Mouse (Mus musculus) megakaryocyte, embryonic 14.5 days (primary cell): ENCODE measurements at regions not wholly inside any gene's neighbourhood (a gene's known extent, or its start where the extent isn't known, plus 50 kb on each side); places are given as distances from the start of the nearest gene placed in this dataset.
"Not testable (repeated sequence)": the region's sequence is repeated elsewhere in the genome, so short reads cannot be mapped to it uniquely, and the experiment has no call there.

Experiments
- H3K27me3 ChIP-seq: replicated peaks from 2 replicates; pipeline ENCODE3; 2012; ENCODE audit warnings: inconsistent platforms
- H3K36me3 ChIP-seq: replicated peaks from 2 replicates; pipeline ENCODE3; 2012; ENCODE audit warnings: low read length, inconsistent platforms, mixed read lengths
- H3K4me1 ChIP-seq: 2 replicates; pipeline ENCODE4 v1.6.1; 2012; ENCODE audit warnings: inconsistent platforms
- H3K4me3 ChIP-seq: replicated peaks from 2 replicates; pipeline ENCODE3; 2012; ENCODE audit warnings: moderate library complexity, mild to moderate bottlenecking, inconsistent platforms
- H3K9me3 ChIP-seq: 2 replicates; pipeline ENCODE4 v1.6.1; 2012; ENCODE audit warnings: inconsistent platforms
- FLI1 ChIP-seq: IDR thresholded peaks from 2 replicates; pipeline ENCODE4 v1.6.1; 2012; ENCODE audit warnings: low read length, inconsistent platforms, mixed read lengths
- GATA1 ChIP-seq: IDR thresholded peaks from 3 replicates; pipeline ENCODE4 v1.6.1; 2012; ENCODE audit warnings: mixed read lengths, low read length, inconsistent platforms, borderline replicate concordance

DNA sequence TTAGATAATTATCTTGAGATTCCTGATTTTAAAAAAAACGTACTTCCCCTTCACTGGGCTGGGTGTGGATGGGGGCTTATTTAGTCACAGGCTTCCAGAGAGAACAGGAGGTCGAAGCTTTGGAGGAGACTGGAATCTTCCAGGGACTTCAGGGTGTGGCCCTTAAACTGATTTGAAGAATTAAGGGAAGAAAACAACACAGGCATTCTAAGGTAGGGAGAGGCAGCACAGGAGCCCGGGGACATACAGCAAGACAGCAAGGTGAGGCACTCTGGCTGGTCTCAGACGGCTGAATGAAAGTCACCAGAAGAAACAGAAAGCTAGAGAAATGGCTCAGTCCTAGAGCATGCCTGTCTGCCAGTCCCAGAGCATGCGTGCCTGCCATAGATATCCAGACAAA, 125.9 kb upstream of the Tbl1xr1 start:
- Histone ChIP-seq H3K27me3 (no peaks in the 10 kb centered on the region), H3K9me3 (no peaks in the 10 kb centered on the region), H3K4me1 (peaks cover 67% of the 10 kb centered on the region), H3K4me3 (no peak overlapping the region), H3K36me3 (no peaks in the 10 kb centered on the region)
- TF ChIP-seq GATA1 (no peak), FLI1 (no peak)

DNA sequence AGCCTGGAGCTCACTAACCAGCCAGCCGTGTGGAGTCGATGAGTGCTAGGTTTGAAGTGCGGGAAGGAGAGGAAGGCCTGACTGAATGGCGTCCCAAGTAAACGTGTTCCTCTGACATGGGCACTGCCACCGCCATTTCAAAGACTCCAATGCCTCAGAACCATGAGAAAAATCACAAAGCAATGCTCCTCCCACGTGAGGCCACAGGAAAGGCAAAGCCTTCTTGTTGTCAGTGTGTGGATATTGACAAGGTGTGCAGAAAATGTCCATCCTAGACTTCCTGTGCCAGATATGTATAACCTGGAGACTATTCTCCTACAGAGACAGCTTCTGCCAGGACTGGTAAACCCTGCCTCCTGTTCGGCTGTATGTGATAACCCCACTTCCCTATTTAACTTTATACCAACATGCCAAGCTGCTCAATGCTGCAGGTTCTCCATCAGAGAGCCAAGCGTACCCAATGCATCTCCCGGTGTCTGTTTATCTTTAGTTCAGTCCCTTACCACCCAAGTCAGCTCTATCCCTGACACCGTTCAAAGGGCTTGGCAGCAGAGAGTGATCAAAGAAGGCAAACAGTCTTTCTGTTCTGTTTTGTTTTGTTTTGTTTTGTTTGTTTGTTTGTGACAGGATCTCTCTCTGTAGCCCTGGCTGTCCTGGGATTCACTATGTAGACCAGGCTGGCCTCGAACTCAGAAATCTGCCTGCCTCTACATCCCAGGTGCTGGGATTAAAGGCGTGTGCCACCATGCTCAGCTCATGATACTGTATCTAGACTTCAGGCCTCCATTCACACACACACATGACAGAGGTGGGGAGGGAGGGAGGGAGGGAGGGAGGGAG, 124.8 kb upstream of the Tbl1xr1 start:
- Histone ChIP-seq H3K36me3 (no peaks in the 10 kb centered on the region), H3K27me3 (no peaks in the 10 kb centered on the region), H3K4me1 (peaks cover 66% of the 10 kb centered on the region), H3K4me3 (no peak overlapping the region), H3K9me3 (no peaks in the 10 kb centered on the region)
- TF ChIP-seq GATA1 (no peak), FLI1 (no peak)

DNA sequence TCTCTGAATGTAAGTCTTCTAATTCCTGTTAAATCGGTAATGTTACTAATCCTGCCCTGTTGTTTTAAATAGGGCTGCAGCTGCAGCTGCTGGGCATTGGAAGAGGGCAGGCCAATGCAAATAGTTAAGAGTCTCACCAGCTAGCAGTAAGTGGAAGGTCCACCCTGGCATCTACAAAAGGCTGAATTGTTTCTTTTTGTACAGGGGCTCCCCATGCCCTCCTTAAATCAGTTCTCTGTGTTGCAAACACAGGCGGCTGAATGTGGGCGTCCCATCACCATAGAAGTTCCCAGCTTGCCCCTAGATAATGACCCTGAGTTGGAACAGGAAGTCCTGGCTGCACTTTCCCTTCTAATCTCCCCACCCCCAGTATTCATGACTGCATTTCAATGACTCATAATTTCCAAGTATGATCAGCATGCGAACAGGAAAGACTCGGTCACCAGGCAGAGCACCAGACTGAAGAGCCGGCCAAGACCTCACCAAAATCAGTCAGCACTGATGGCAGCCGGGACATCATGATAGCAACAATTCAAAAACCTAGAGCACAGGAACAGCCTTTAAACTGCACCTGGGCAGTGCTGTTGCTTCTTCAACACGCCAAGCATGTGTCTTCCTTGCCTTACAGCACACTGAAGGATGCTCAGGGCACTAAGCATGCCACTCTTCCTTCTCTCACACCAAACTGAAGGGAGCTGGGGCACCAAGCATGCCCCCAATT, 123.6 kb upstream of the Tbl1xr1 start:
- Histone ChIP-seq H3K36me3 (no peaks in the 10 kb centered on the region), H3K4me1 (peaks cover 73% of the 10 kb centered on the region), H3K27me3 (no peaks in the 10 kb centered on the region), H3K4me3 (peak overlapping the region; percentile 67), H3K9me3 (no peaks in the 10 kb centered on the region)
- TF ChIP-seq FLI1 (no peak), GATA1 (no peak)

DNA sequence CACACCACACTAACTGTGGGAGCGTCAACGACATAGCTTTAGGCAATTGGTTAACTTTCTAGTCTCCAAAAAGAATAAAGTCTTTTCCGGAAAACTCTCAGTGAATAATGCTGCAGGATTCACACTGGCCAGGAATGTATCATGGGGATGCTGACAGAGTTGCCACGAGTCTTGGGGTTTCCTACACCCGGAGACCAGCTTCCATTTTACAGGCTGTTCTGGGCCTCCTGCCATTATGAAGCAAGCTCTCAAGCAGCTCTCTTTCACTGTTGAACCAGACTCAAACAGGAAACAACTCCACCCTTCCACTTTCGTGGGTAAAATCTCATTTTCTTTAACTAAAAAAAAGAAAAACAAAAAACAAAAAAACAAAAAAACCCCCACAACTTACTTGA, 123.0 kb upstream of the Tbl1xr1 start:
- no peak for TF ChIP-seq GATA1
- TF ChIP-seq FLI1 = no peak
- Histone ChIP-seq H3K36me3 (no peaks in the 10 kb centered on the region), H3K4me1 (peaks cover 69% of the 10 kb centered on the region)

DNA sequence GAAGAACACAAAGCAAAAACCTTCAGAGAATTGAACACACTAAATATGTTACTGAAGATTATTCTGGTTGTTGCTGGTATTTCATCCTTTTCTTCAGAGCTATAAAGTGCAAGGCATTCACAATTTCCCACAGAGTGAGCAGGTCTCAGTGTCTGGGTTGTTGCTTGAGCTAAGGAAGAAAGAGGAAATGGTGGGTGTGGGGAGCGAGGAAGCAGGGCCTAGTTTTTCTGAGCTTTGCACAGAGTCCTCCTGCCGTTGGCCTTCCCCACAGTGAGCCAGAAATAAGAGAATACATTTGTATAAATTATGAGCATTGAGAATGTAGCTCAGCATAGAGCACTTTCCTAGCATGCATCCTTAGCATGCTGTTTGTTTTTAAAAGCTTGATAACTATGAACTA, 120.8 kb upstream of the Tbl1xr1 start:
- Histone ChIP-seq H3K9me3 (no peaks in the 10 kb centered on the region), H3K27me3 (no peaks in the 10 kb centered on the region), H3K4me1 (peaks cover 62% of the 10 kb centered on the region), H3K4me3 (no peak overlapping the region), H3K36me3 (no peaks in the 10 kb centered on the region)
- TF ChIP-seq FLI1 = no peak
- no peak for TF ChIP-seq GATA1

More for the DNA sequence above, 123.0 kb upstream of the Tbl1xr1 start:
- no peaks in the 10 kb centered on the region for H3K9me3 ChIP-seq
- H3K4me3 ChIP-seq = peak overlapping the region; percentile 67
- no peaks in the 10 kb centered on the region for H3K27me3 ChIP-seq

DNA sequence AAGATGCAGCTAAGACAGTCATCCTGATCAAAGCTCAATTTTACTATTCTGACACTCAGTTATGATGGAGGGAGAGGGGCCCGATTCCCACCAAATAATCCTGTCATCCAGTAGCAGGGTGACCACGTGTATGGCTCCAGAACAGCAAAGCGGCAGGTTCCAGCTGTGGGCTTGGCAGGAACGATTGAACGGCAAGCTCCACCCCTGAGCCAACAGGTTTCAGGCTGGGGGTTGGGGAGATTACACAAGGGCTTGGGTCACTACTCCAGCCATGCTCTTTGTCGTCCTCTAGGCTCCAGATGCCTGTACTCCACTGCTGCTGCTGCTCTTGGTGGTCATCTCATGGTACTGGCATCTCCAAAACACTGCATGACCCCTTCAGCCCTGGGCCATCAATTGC, 119.3 kb upstream of the Tbl1xr1 start:
- H3K36me3 ChIP-seq, H3K4me3 ChIP-seq, H3K27me3 ChIP-seq, H3K9me3 ChIP-seq: not testable (repeated sequence)
- peaks cover 62% of the 10 kb centered on the region for H3K4me1 ChIP-seq

DNA sequence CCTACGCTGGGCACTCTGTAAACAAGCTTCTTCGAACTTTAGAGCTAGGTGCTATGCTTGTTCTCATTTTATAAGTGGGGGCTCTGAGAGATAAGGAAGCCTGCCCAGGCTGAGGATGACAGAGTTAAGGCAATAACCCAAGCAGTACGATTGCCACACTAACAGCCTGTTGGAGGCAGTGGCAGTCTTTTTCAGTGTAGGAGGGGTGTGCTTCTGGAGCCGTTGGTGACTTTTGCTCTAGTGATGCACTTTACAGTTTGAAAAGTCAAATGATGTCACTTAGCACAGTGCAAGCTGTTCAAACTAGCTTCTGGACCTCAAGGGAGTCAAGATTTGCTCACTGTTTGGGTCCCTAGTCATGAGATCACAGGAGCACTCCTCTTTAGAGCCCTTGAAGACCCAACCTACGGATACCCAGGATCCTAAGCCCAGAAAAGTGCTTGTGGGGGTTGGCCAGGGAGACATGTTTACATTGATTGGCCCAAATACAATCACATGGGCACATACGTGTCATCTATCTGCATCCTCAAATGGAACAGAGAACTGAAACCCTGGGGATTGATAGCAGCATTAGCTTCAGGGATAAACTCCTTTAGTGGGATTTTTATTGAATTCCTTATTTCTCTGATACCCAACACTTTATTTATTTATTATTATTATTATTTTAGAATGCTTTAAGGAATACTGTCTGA, 117.7 kb upstream of the Tbl1xr1 start:
- TF ChIP-seq GATA1 = no peak
- no peak for TF ChIP-seq FLI1
- no peaks in the 10 kb centered on the region for H3K9me3 ChIP-seq
- H3K4me1 ChIP-seq = peaks cover 64% of the 10 kb centered on the region
- no peak overlapping the region for H3K4me3 ChIP-seq
- no peaks in the 10 kb centered on the region for H3K36me3 ChIP-seq
- H3K27me3 ChIP-seq = no peaks in the 10 kb centered on the region

DNA sequence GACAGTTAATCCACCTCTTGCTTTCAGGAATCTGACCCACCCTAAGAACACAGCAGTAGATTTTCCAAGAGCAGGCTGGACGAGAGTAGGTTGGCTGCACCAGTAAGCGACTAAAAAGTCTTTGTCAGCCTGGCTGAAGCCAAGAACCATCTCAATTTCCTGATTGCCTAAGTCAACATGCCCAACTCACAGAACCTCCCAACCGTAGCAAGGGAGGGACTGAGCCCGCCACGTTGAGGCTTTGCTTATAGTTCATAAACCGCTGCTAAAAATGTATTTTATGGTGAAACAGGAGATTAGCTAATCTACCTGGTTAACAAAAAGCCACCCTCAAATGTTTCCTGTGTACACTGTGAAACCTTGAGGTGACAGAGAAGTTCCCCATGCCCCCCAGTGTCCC, 115.4 kb upstream of the Tbl1xr1 start:
- Histone ChIP-seq H3K36me3 (no peaks in the 10 kb centered on the region), H3K27me3 (no peaks in the 10 kb centered on the region), H3K9me3 (no peaks in the 10 kb centered on the region), H3K4me1 (peaks cover 73% of the 10 kb centered on the region), H3K4me3 (no peak overlapping the region)
- TF ChIP-seq FLI1 = no peak
- no peak for TF ChIP-seq GATA1

DNA sequence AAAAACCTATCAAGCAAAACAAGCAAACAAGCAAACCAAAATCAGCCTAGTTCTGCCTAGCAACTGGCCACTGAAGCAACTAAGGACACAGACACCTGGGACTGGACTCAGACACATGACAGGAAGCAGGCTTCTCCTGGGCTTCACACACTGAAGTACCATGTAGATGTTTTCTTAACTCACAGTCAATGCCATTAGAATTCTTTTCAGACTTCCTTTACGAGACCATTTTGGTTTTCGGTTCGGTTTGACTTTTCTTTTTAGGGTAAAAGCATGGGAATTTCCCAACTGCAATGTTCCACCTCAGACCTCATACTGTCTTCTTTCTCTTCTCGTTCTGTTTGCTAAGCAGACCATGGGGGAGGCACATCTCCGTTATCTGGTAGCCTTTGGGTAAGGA, 114.7 kb upstream of the Tbl1xr1 start:
- no peak for TF ChIP-seq FLI1
- TF ChIP-seq GATA1 = no peak
- no peaks in the 10 kb centered on the region for H3K27me3 ChIP-seq
- H3K9me3 ChIP-seq = no peaks in the 10 kb centered on the region
- H3K36me3 ChIP-seq = no peaks in the 10 kb centered on the region
- H3K4me3 ChIP-seq = no peak overlapping the region
- H3K4me1 ChIP-seq = peaks cover 80% of the 10 kb centered on the region

DNA sequence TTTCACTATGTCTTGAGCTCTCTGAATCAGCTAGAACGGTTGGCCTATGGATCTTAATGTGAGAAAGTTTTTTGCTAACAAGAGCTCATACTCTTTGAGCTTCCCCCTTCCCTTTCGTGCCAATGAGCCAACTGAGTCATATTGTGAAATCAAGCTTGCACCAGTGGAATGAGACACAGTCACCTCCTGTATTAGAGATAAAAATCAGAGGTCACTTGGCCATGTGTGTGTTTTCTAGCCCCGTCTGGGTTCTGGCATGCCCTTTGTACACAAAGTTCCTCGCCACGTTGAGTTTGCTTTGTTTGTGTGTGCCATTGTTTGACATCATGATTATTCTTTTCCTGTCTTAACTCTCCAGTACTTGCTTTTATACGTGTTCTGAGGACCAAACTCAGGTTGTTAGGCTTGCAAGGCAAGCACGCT, 114.1 kb upstream of the Tbl1xr1 start:
- no peak overlapping the region for H3K4me3 ChIP-seq
- H3K9me3 ChIP-seq = no peaks in the 10 kb centered on the region
- H3K36me3 ChIP-seq = no peaks in the 10 kb centered on the region
- TF ChIP-seq GATA1 (no peak), FLI1 (no peak)
- H3K4me1 ChIP-seq = peaks cover 79% of the 10 kb centered on the region
- H3K27me3 ChIP-seq = no peaks in the 10 kb centered on the region
